Mouse (Mus musculus) heart, adult 2 months (tissue): ENCODE results near the gene Itga1.

Source experiments
- EP300 ChIP-seq: fragments of 200-500 bp; IDR thresholded peaks from 2 replicates; pipeline ENCODE4 v1.6.1; 2011; ENCODE audit warnings: low read depth, low read length, control low read depth; ENCODE audit not compliant: insufficient read depth
- POLR2A ChIP-seq: fragments of 200-500 bp; IDR thresholded peaks from 2 replicates; pipeline ENCODE4 v1.6.1; 2011; ENCODE audit warnings: mild to moderate bottlenecking, low read depth, low read length, control low read depth; ENCODE audit not compliant: insufficient read depth

- TF ChIP-seq POLR2A (no peak), EP300 (no peak)
Measured at GRCm38 (mm10) chr13:114914963-114915362, 186.8 kb downstream of the Itga1 start.
